Mouse (Mus musculus): ENCODE data around the gene Chd1.

DNA sequence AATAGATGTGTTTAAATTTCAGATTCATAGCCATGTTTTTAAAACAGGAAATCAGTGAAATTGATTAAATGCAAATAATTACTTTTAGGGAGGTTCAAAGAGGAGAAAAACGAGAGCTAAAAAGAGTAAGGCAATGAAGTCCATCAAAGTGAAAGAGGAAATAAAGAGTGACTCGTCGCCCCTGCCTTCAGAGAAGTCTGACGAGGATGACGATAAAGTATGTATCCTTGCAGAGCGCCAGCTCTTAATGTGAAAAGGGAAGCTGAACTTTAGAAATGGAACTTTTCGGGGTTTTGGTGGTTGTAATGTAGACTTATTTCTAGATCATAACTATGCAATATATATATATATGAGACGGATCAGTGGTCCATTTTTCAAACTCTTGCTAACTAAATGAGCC is 56.4 kb downstream of the Chd1 start:
- no peak for TF ChIP-seq CTCF (IDR thresholded peaks at IDR 0.05; ENCODE audit: low read depth, low read length)
- TF ChIP-seq POLR2A (IDR thresholded peaks at IDR 0.05; ENCODE audit: borderline replicate concordance, low read depth, low read length): no peak
